Mouse (Mus musculus): ENCODE results near the gene Cebpz.

- TF ChIP-seq CTCF (IDR thresholded peaks at IDR 0.05; ENCODE audit: insufficient read depth, low read depth, low read length), result no peak
- no peak for TF ChIP-seq POLR2A (IDR thresholded peaks at IDR 0.05; ENCODE audit: insufficient read depth, low read depth, low read length)
Measured at GRCm38 (mm10) chr17:78983736-78984135, 46.9 kb upstream of the Cebpz start.

Data from olfactory bulb, adult 2 months (tissue).